Mouse (Mus musculus) thymus, adult 2 months (tissue): ENCODE data around the gene 2010300C02Rik. TPM values are rescaled to one million over a fixed set of nuclear protein-coding genes. Genes with fewer than 3 reads are reported as not detected.

Experiments used
- DNase-seq: peaks from one replicate; pipeline ENCODE4 v3.0.0; 2021
- H3K27ac ChIP-seq: fragments of 200-500 bp; 2 replicates; pipeline ENCODE4 v1.5.1; 2012; ENCODE audit warnings: low read length, control low read depth; ENCODE audit not compliant: control insufficient read depth, insufficient read depth
- H3K27me3 ChIP-seq: fragments of 200-500 bp; 2 replicates; pipeline ENCODE4 v1.6.1; 2012; ENCODE audit warnings: mild to moderate bottlenecking, low read length, moderate library complexity, mixed read lengths; ENCODE audit not compliant: control insufficient read depth, insufficient read depth
- H3K36me3 ChIP-seq: fragments of 200-500 bp; 2 replicates; pipeline ENCODE4 v1.6.1; 2012; ENCODE audit warnings: mild to moderate bottlenecking, low read length, moderate library complexity; ENCODE audit not compliant: control insufficient read depth, insufficient read depth
- H3K4me1 ChIP-seq: fragments of 200-500 bp; replicated peaks from 2 replicates; pipeline ENCODE4 v1.6.1; 2012; ENCODE audit warnings: low read length; ENCODE audit not compliant: control insufficient read depth, insufficient read depth
- H3K4me3 ChIP-seq: fragments of 200-500 bp; 2 replicates; pipeline ENCODE4 v1.5.1; 2012; ENCODE audit warnings: mild to moderate bottlenecking, low read length, control low read depth, moderate library complexity; ENCODE audit not compliant: control insufficient read depth, insufficient read depth
- CTCF ChIP-seq: fragments of 200-500 bp; IDR thresholded peaks from 2 replicates; pipeline ENCODE4 v1.5.1; 2012; ENCODE audit warnings: mild to moderate bottlenecking, control low read depth, low read length, moderate library complexity, borderline replicate concordance; ENCODE audit not compliant: control insufficient read depth, poor library complexity, insufficient read depth; ENCODE audit errors: extremely low read depth
- POLR2A ChIP-seq: fragments of 200-500 bp; IDR thresholded peaks from 2 replicates; pipeline ENCODE4 v1.6.1; 2012; ENCODE audit warnings: mild to moderate bottlenecking, low read length, control low read depth, moderate library complexity; ENCODE audit not compliant: control insufficient read depth, poor library complexity, insufficient read depth; ENCODE audit errors: extremely low read depth
- WGBS: fragments of 180-500 bp; shearing (Covaris S2); methylation state at CpG from one replicate; pipeline ENCODE4 v1.1.7; 2018; 5-methylcytosine and 5-hydroxymethylcytosine counted together
- polyA plus RNA-seq: library from polyadenylated mRNA; depleted of rRNA; stranded (reverse); fragments of >200 nt; gene quantifications from 2 replicates; pipeline ENCODE4 v1.2.3, GENCODE M21; 2012

Gene 2010300C02Rik
- polyA plus RNA-seq, 1 experiment, result 6.6 TPM

DNA sequence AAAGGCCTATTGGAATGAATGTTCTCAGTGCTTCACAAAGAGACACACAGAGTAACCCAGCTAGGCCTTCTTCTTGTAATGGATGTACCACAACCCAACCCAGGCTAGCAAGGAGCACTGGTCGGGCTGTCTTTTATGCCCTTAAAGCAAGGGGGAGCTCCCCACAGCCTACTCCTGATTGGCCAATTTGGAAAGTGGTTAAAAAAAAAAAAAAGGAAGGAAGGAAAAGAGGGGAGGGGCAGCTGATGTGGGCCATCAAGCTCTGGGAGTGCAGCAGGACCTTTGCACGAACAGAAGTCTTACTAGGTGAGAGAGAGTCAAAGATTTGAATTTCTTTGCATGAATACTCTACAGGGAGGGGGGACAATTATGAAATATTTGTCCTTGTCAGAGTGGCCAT, 19.0 kb upstream of the 2010300C02Rik start:
- Histone ChIP-seq H3K4me1 (no peaks in the 10 kb centered on the region), H3K36me3 (no peaks in the 10 kb centered on the region), H3K27me3 (no peaks in the 10 kb centered on the region), H3K4me3 (no peak overlapping the region), H3K27ac (no peak overlapping the region)
- TF ChIP-seq CTCF, result no peak
- WGBS, result 23% methylated on average over 2 of the region's 2 CpGs
- no peak for DNase-seq

- H3K27me3 ChIP-seq, result no peaks in the 10 kb centered on the region
- H3K4me1 ChIP-seq, result no peaks in the 10 kb centered on the region
- no peak overlapping the region for H3K27ac ChIP-seq
- H3K36me3 ChIP-seq, result no peaks in the 10 kb centered on the region
- DNase-seq, result no peak
- WGBS, result 91% methylated on average over 4 of the region's 4 CpGs
- no peak for TF ChIP-seq POLR2A
- TF ChIP-seq CTCF, result no peak
- no peak overlapping the region for H3K4me3 ChIP-seq
Observed at GRCm38 (mm10) chr1:37737045-37737444, 17.2 kb upstream of the 2010300C02Rik start.

DNA sequence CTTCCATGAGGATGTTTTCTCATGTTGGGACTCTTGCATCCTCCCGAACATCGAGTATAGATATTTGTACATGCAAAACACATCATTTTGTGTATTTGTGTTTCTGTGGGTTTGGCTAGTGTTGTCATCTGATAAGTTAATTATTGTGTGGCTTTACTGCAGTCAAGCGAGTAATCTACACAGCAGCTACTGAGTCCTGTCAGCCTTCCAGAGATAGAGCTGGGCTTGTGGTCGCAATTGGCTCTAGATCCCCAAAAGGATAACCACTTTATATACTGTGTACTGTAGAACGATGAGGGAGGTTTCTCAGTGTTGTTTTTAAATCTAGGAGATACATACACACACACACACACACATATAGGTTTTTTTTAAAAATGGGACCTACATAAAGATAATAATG, 16.0 kb upstream of the 2010300C02Rik start:
- no peak overlapping the region for H3K4me3 ChIP-seq
- H3K36me3 ChIP-seq, result no peaks in the 10 kb centered on the region
- H3K4me1 ChIP-seq, result no peaks in the 10 kb centered on the region
- no peak overlapping the region for H3K27ac ChIP-seq
- TF ChIP-seq POLR2A (no peak), CTCF (no peak)
- no peak for DNase-seq
- 94% methylated on average over 5 of the region's 5 CpGs for WGBS
- no peaks in the 10 kb centered on the region for H3K27me3 ChIP-seq

DNA sequence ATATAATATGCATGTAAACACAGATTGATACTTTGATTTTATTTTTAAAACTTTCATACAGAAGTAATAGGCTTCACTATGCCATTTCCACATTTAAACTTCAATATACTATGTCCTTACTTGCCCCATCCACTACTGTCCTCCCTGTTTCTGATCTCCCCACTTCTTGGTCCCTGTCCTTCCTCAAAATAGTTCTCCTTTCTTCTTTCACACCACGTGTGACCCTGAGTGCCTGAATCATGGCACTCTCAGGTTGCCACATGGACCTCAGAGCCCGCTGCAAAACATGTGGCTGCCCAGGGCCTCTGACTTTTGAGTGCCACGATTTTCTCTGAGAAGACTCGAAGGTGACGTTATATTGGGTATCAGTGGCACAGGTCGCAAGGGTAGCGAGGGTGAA, 15.0 kb upstream of the 2010300C02Rik start:
- no peaks in the 10 kb centered on the region for H3K36me3 ChIP-seq
- WGBS, result 75% methylated on average over 7 of the region's 7 CpGs
- TF ChIP-seq CTCF, result no peak

DNA sequence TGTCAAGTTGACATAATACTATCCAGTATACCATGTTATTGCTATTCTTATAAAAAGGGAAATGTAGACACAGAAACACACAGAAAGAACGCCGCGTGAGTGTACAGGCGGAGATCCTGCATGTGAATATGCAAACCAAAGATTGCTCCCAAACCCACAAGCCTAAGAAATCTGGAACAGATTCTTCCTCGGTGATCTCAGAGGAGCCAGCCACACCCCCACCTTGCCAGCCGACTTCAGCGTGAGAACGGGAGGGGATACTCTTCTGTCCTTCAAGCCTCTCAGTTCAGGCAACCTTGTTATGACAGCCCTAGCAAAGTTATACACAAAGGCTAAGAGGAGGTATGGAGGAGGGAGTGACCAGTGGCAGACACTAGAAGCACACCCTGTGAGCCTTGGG, 9.5 kb upstream of the 2010300C02Rik start:
- TF ChIP-seq CTCF (no peak), POLR2A (no peak)
- no peak overlapping the region for H3K27ac ChIP-seq
- WGBS, result 96% methylated on average over 8 of the region's 8 CpGs
- no peaks in the 10 kb centered on the region for H3K27me3 ChIP-seq
- no peaks in the 10 kb centered on the region for H3K36me3 ChIP-seq
- DNase-seq, result no peak
- no peak overlapping the region for H3K4me3 ChIP-seq
- H3K4me1 ChIP-seq, result peaks cover 4% of the 10 kb centered on the region; the same call in 1 of the 2 replicates

More for the DNA sequence above, 15.0 kb upstream of the 2010300C02Rik start:
- DNase-seq, result no peak
- no peaks in the 10 kb centered on the region for H3K4me1 ChIP-seq
- H3K27me3 ChIP-seq, result no peaks in the 10 kb centered on the region
- H3K27ac ChIP-seq, result no peak overlapping the region
- H3K4me3 ChIP-seq, result no peak overlapping the region

GRCm38 (mm10) chr1:37728053-37728452, 8.2 kb upstream of the 2010300C02Rik start:
- no peak for DNase-seq
- TF ChIP-seq POLR2A (no peak), CTCF (no peak)
- H3K27ac ChIP-seq, result no peak overlapping the region
- 31% methylated on average over 10 of the region's 10 CpGs for WGBS
- H3K4me3 ChIP-seq, result no peak overlapping the region
- no peaks in the 10 kb centered on the region for H3K27me3 ChIP-seq
- H3K4me1 ChIP-seq, result peaks cover 4% of the 10 kb centered on the region; the same call in 1 of the 2 replicates
- no peaks in the 10 kb centered on the region for H3K36me3 ChIP-seq

DNA sequence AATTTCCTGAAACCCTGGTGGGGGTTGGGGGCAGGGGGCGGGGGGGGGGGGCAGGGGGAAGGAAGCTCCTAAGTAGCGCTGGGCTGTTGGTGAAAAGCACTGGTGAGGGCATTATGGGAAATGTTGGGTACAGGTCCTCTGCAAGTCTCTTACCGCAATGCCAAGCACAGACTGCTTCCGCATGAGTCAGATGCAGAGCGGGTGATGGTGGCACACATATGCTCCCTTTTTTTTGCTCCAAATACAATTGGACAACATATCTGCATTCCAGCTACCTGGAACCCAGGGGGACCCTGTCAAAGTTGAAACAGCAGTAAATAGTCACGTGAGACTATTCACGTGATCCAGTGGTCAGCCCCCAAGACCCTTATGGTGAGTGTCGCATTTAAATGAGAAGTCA, 7.3 kb upstream of the 2010300C02Rik start:
- H3K27ac ChIP-seq, result no peak overlapping the region
- no peaks in the 10 kb centered on the region for H3K36me3 ChIP-seq
- peaks cover 4% of the 10 kb centered on the region; the same call in 1 of the 2 replicates for H3K4me1 ChIP-seq
- DNase-seq, result no peak
- WGBS, result 74% methylated on average over 8 of the region's 8 CpGs
- TF ChIP-seq CTCF (no peak), POLR2A (no peak)
- no peak overlapping the region for H3K4me3 ChIP-seq
- no peaks in the 10 kb centered on the region for H3K27me3 ChIP-seq

DNA sequence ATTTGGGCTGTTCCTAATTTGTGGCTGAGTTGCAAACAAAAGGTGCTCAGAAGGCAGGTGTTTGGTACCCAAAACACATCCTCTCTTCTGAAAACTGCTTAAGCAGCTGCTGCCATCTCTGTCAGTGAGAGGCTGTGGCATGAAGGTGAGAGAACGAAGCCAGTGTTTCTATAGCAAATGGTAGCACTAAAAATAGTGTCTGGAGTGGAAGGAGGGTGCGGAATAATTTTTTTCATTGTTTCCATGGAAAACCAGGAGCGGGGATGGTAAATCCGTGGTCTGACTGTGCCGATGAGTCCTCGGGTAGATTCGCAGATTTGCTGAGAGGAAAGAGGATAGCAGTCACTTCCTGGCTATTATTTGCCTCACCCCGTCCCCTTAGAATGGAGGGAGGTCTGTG, 6.5 kb upstream of the 2010300C02Rik start:
- WGBS, result 46% methylated on average over 8 of the region's 8 CpGs
- peaks cover 4% of the 10 kb centered on the region; the same call in 1 of the 2 replicates for H3K4me1 ChIP-seq

More for the DNA sequence above, 6.5 kb upstream of the 2010300C02Rik start:
- no peak for TF ChIP-seq CTCF
- no peak for TF ChIP-seq POLR2A
- no peak for DNase-seq
- H3K27me3 ChIP-seq, result no peaks in the 10 kb centered on the region
- H3K4me3 ChIP-seq, result no peak overlapping the region
- H3K27ac ChIP-seq, result no peak overlapping the region
- no peaks in the 10 kb centered on the region for H3K36me3 ChIP-seq
